Mouse (Mus musculus) heart, embryonic 12.5 days (tissue): ENCODE measurements at regions not wholly inside any gene's neighbourhood (a gene's known extent, or its start where the extent isn't known, plus 50 kb on each side); places are given as distances from the start of the nearest gene placed in this dataset.

Experiments used
- ATAC-seq: fragments of 200-750 bp; cut with Nextera tagmentation; 2 replicates; pipeline ENCODE4 v1.8.0; 2017; ENCODE audit warnings: moderate TSS enrichment, moderate library complexity; ENCODE audit not compliant: insufficient number of reproducible peaks, low FRiP score
- H3K27ac ChIP-seq: fragments of 300-500 bp; sonication (generic); 2 replicates; pipeline ENCODE4 v1.5.1; 2016; ENCODE audit warnings: mild to moderate bottlenecking, moderate library complexity; ENCODE audit not compliant: poor library complexity, severe bottlenecking
- H3K27me3 ChIP-seq: fragments of 300-500 bp; sonication (generic); replicated peaks from 2 replicates; pipeline ENCODE4 v1.6.1; 2016; ENCODE audit warnings: mild to moderate bottlenecking, moderate library complexity
- H3K36me3 ChIP-seq: fragments of 300-500 bp; sonication (generic); 2 replicates; pipeline ENCODE4 v1.6.1; 2016; ENCODE audit warnings: mild to moderate bottlenecking, moderate library complexity
- H3K4me1 ChIP-seq: fragments of 300-500 bp; sonication (generic); replicated peaks from 2 replicates; pipeline ENCODE4 v1.6.1; 2016; ENCODE audit warnings: mild to moderate bottlenecking
- H3K4me2 ChIP-seq: fragments of 300-500 bp; sonication (generic); 2 replicates; pipeline ENCODE4 v1.6.1; 2016; ENCODE audit warnings: mild to moderate bottlenecking, moderate library complexity
- H3K4me3 ChIP-seq: fragments of 300-500 bp; sonication (generic); 2 replicates; pipeline ENCODE4 v1.5.1; 2016; ENCODE audit warnings: mild to moderate bottlenecking
- H3K9ac ChIP-seq: fragments of 300-500 bp; sonication (generic); 2 replicates; pipeline ENCODE4 v1.6.1; 2016; ENCODE audit warnings: mild to moderate bottlenecking, moderate library complexity
- H3K9me3 ChIP-seq: fragments of 300-500 bp; sonication (generic); replicated peaks from 2 replicates; pipeline ENCODE4 v1.6.1; 2016; ENCODE audit warnings: mild to moderate bottlenecking, moderate library complexity
- WGBS: fragments of 180-500 bp; shearing (Covaris S2); methylation state at CpG from one replicate; pipeline ENCODE4 v1.1.7; 2016; 5-methylcytosine and 5-hydroxymethylcytosine counted together

DNA sequence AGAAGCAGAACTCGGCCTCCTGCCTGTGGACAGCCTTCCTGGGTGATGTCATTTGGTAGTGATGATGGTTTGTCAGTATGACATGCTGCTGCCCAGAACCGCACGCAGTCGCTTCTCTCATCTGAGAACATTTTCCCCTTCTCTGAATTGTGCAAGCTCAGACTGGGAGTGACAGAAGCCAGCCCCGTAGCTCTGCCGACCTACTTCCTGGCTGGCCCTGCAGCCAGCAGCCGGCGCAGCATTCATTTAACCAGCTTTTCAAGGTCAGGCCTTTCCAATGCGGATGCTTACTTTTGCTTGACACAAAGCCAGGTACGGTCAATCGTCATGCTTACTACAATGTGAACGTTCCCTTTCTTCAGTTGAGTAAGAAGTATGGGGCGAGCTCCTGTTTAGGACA, 390.5 kb downstream of the Slc4a3 start:
- Histone ChIP-seq H3K36me3 (no peaks in the 10 kb centered on the region), H3K9me3 (no peaks in the 10 kb centered on the region), H3K4me2 (no peak overlapping the region), H3K27me3 (no peaks in the 10 kb centered on the region), H3K27ac (peak overlapping the region; percentile 73), H3K4me1 (peaks cover 30% of the 10 kb centered on the region), H3K9ac (no peak overlapping the region), H3K4me3 (no peak overlapping the region)
- ATAC-seq = peak; percentile 66
- 36% methylated on average over 13 of the region's 13 CpGs for WGBS

DNA sequence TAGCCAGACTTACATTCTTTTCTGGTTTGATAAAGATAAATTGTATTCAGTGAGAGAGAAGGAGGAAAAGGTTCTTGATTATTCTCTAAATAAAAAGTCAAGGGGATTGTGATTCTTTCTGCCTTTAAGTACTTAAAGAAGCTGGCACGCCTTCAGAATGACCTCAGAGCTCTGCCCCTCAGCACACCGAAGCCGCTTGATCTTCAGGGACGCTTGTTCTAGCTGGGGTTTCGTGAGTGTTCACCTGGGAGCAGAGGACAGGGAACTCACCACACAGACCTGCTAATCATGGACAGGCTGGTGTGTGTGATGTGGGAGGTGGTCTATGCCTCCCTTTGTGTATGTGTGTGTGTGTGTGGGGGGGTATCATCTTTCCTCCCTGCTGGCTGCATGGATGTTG, 391.3 kb downstream of the Slc4a3 start:
- peaks cover 30% of the 10 kb centered on the region for H3K4me1 ChIP-seq
- no peaks in the 10 kb centered on the region for H3K27me3 ChIP-seq
- 69% methylated on average over 5 of the region's 5 CpGs for WGBS
- H3K9ac ChIP-seq = no peak overlapping the region
- H3K4me2 ChIP-seq = no peak overlapping the region
- H3K9me3 ChIP-seq = 0 out of 2 replicates have a peak, but pooled peaks cover under 1% of the 10 kb centered on the region
- no peaks in the 10 kb centered on the region for H3K36me3 ChIP-seq
- no peak for ATAC-seq
- H3K4me3 ChIP-seq = no peak overlapping the region
- H3K27ac ChIP-seq = no peak overlapping the region

DNA sequence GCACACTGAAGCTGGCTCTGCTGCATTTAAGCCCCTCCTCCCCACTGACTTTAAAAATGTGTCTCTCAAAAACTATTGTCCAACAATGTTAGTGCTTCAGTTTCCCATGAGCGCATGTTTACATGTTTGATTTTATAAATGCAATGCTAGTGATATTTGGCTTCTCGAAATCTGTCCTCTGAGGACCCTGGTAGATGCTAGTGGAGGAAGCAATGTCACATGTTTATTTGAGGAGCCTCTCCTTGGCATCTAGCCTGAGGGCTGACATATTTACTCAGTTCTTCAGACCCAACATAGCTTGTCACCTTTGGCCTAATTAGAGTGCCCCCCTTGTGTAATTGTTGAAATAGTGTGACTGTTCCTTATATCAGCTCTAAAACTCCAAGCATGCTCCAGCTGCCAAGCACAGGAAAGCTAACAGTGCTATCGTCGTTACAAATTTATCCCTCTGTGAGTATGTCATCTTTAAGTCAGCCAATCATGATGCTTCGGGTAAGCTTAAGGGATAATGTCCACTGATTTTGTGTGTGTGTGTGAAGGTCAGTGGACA, 400.3 kb downstream of the Slc4a3 start:
- H3K27ac ChIP-seq = no peak overlapping the region
- WGBS = 70% methylated on average over 5 of the region's 5 CpGs
- no peak for ATAC-seq

DNA sequence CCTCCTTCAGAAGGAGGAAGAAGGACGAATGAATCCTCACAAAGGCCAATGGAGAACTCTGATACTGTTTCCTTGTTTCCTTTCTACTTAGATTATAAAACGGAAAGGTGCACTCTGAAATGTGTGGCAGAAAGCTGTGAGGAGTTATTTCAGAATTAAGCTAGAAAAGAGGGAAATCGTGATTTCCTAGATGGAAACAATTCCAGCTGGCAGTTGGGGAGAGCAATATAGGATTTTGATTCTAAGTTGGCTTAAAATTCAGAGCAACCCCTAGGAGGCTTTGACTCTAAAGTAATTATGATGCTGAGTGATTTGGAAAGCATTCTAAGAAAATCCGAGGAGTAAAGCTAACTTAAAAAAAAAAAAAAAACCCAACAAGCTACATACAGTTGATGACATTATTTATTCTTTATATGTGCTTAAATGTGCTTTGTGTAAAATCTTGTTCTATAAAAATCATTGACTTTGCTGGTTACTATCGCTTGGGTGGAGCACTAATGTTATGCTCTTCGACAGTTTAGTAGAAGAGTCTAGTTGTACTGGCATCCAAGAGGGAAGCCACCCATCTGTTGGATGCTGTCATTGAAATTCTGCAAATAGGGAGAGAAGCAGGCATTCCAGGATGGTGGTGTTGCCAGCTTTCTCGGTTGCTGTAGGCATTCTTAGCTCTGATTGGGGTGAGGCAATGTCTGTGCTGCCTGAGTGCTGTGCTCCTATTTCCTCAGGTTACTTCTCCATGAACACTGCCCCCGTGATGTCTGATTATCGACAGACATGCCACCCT, 432.3 kb downstream of the Slc4a3 start:
- no peaks in the 10 kb centered on the region for H3K27me3 ChIP-seq
- no peaks in the 10 kb centered on the region for H3K36me3 ChIP-seq
- no peak for ATAC-seq
- no peak overlapping the region for H3K4me2 ChIP-seq
- WGBS = 77% methylated on average over 9 of the region's 9 CpGs
- no peak overlapping the region for H3K4me3 ChIP-seq
- no peak overlapping the region for H3K27ac ChIP-seq
- no peak overlapping the region for H3K9ac ChIP-seq
- H3K9me3 ChIP-seq = no peaks in the 10 kb centered on the region
- no peaks in the 10 kb centered on the region for H3K4me1 ChIP-seq

More for the DNA sequence above, 400.3 kb downstream of the Slc4a3 start:
- Histone ChIP-seq H3K9me3 (0 out of 2 replicates have a peak, but pooled peaks cover 5% of the 10 kb centered on the region), H3K9ac (no peak overlapping the region), H3K4me3 (no peak overlapping the region), H3K4me2 (no peak overlapping the region), H3K27me3 (no peaks in the 10 kb centered on the region), H3K36me3 (no peaks in the 10 kb centered on the region), H3K4me1 (no peaks in the 10 kb centered on the region)

DNA sequence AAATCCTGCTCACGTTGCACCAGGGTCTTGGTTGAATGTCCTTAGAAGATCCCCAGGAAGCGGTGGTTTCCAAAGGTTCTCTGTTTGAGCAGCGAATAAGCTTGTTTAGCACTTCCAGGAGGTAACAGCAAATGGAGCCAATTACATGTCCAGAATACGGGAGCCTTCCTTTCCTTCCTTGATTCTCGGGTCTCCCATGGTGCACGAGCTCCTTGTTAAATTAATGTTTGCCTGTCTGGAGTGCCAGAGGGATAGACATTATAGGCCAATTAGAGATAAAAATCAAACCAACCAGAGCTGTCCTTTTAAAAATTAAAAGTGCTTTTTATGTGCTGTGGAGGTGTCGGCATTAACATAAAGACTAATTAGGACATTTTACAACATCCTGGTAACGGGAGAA, 437.0 kb downstream of the Slc4a3 start:
- H3K27ac ChIP-seq = no peak overlapping the region
- H3K4me3 ChIP-seq = no peak overlapping the region
- H3K36me3 ChIP-seq = no peaks in the 10 kb centered on the region
- H3K4me2 ChIP-seq = no peak overlapping the region
- peaks cover 4% of the 10 kb centered on the region; the same call in 1 of the 2 replicates for H3K4me1 ChIP-seq
- no peak for ATAC-seq
- no peak overlapping the region for H3K9ac ChIP-seq
- WGBS = 65% methylated on average over 8 of the region's 8 CpGs
- H3K9me3 ChIP-seq = no peaks in the 10 kb centered on the region
- H3K27me3 ChIP-seq = no peaks in the 10 kb centered on the region

DNA sequence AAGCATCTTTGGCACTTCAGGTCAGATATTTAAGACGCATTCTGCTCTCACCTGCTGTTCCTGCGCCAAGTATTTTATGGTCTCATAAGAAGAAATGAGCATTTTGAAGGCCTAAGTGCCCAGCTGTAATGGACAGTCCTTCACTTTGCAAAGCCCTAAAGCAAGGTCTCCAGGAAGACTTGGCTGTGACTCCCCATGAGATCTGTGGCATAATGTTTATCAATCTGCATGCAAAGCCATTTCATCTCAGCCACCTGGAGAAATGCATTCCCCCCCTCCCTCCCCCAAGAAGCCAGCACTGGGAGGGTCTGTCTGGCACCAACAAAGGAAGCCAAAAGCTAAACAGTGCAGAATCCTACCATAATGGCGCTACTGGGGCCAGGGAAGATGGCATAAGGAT, 437.4 kb downstream of the Slc4a3 start:
- H3K36me3 ChIP-seq = no peaks in the 10 kb centered on the region
- 82% methylated on average over 3 of the region's 3 CpGs for WGBS
- peaks cover 5% of the 10 kb centered on the region; the same call in 1 of the 2 replicates for H3K4me1 ChIP-seq
- H3K9ac ChIP-seq = no peak overlapping the region
- H3K9me3 ChIP-seq = no peaks in the 10 kb centered on the region
- no peak overlapping the region for H3K4me3 ChIP-seq
- no peak overlapping the region for H3K4me2 ChIP-seq
- no peak overlapping the region for H3K27ac ChIP-seq
- no peaks in the 10 kb centered on the region for H3K27me3 ChIP-seq
- ATAC-seq = no peak

DNA sequence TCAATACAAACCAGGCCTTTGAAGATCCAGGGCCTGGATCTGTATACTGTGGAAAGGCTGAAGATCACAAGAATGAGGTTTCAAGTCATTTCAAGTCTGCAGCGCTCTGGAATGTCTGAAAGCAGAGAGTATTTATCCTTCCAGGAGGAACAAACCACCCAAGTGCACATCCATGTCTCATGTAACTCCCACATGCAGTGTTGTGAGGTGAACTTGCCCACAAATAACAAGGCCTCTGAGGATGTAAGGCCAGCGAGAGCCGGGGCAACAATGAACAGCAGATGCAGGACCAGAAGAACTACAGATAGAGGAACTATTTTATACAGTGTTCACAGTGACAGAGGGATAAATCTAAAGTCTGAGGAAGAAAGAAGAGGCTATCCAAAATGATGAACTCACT, 442.4 kb downstream of the Slc4a3 start:
- Histone ChIP-seq H3K27ac (no peak overlapping the region), H3K9ac (no peak overlapping the region), H3K27me3 (no peaks in the 10 kb centered on the region), H3K9me3 (no peaks in the 10 kb centered on the region), H3K4me1 (peaks cover 5% of the 10 kb centered on the region; the same call in 1 of the 2 replicates), H3K4me3 (no peak overlapping the region), H3K36me3 (no peaks in the 10 kb centered on the region), H3K4me2 (no peak overlapping the region)
- no peak for ATAC-seq
- 77% methylated on average over 3 of the region's 3 CpGs for WGBS

DNA sequence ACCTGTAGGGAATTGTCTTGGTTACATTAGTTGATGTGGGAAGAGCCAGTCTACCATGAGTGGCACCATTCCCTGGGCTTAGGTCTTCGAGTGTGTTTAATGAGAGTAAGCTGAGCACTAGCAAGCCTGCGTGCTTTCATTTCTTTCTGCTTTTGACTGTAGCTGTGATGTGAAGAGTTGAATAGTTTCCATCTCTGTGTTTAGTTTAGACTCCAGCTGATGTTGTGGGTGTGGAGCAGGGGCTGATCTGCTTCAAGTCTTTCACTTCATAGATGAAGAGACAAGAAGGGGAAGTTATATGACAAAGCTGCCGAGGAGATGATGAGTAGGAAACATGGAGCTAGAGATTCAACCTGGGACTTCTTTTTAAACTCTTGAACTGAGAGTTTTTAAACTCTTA, 446.0 kb downstream of the Slc4a3 start:
- 84% methylated on average over 3 of the region's 3 CpGs for WGBS
- Histone ChIP-seq H3K27ac (no peak overlapping the region), H3K4me3 (no peak overlapping the region), H3K9ac (no peak overlapping the region), H3K27me3 (no peaks in the 10 kb centered on the region), H3K9me3 (no peaks in the 10 kb centered on the region), H3K4me2 (no peak overlapping the region), H3K36me3 (no peaks in the 10 kb centered on the region), H3K4me1 (peaks cover 5% of the 10 kb centered on the region; the same call in 1 of the 2 replicates)
- ATAC-seq = no peak

DNA sequence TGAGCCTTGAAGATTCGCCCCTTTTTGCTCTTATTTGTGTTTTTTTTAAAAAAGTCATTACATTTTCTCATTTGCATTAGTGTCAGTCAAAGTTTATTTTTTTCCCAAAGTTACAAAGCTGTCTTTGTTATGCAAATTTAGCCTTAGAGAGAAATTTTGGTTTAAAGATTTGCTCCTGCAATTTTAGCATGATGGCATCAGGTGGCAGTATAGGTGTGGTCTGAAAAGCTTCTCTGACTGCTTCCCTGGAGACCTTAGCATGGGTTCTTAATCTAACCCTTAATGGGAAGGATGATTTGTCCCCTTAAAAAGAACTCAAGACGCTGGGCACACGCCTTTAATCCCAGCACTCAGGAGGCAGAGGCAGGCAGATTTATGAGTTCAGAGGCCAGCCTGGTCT, 451.2 kb downstream of the Slc4a3 start:
- H3K27ac ChIP-seq = no peak overlapping the region
- no peak for ATAC-seq
- H3K9ac ChIP-seq = no peak overlapping the region
- no peaks in the 10 kb centered on the region for H3K9me3 ChIP-seq
- no peaks in the 10 kb centered on the region for H3K36me3 ChIP-seq
- no peaks in the 10 kb centered on the region for H3K4me1 ChIP-seq
- WGBS = 65% methylated on average over 3 of the region's 3 CpGs
- no peak overlapping the region for H3K4me3 ChIP-seq
- no peak overlapping the region for H3K4me2 ChIP-seq
- H3K27me3 ChIP-seq = no peaks in the 10 kb centered on the region

DNA sequence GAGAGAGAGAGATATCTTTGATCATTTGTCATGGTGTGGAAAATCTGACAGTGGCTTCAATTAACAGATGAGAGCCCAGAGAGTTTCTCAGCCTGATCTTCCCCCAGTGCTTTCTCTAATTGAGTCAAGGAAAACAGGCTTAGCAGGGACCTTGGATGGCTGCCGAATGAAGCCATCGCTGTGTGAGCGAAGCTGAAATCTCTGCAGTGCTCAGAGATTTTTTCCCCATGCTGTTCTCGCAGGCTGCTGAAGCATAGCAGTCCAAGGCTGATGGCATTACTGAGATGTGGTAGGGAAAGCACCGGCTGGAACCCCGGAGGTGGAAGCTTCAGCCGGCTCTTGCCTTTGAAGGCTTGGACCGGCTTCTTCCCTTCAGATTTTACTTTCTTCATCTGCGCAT, 455.1 kb downstream of the Slc4a3 start:
- ATAC-seq = no peak
- no peaks in the 10 kb centered on the region for H3K4me1 ChIP-seq
- H3K27ac ChIP-seq = no peak overlapping the region
- no peaks in the 10 kb centered on the region for H3K36me3 ChIP-seq
- no peak overlapping the region for H3K4me3 ChIP-seq
- H3K4me2 ChIP-seq = no peak overlapping the region
- WGBS = 82% methylated on average over 9 of the region's 9 CpGs
- H3K27me3 ChIP-seq = no peaks in the 10 kb centered on the region
- H3K9ac ChIP-seq = no peak overlapping the region
- peaks cover 6% of the 10 kb centered on the region for H3K9me3 ChIP-seq

DNA sequence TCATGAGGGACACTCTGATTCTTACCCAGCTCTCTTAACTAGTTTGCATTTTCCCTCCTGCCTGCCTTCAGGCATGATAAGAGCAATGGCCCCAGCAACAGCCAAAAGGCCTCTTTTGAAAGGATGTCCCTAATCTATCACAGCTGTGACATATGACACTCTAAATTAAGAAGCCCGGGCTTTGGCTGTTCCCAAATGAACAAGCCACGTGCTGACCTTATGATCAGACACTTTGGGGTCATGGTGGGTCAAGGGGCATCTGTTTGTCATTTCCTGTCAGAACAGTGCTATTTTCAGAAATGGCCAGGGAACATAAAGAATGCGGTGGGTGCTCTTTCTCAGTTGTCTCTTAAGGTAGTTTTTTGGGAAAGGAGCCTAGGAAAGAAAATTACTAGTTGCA, 463.5 kb downstream of the Slc4a3 start:
- Histone ChIP-seq H3K27me3 (no peaks in the 10 kb centered on the region), H3K9ac (no peak overlapping the region), H3K4me3 (no peak overlapping the region), H3K27ac (no peak overlapping the region), H3K4me2 (no peak overlapping the region), H3K9me3 (peaks cover 8% of the 10 kb centered on the region), H3K4me1 (peaks cover 23% of the 10 kb centered on the region), H3K36me3 (no peaks in the 10 kb centered on the region)
- whole genome bisulfite sequencing = 1% methylated on average over 3 of the region's 3 CpGs
- no peak for ATAC-seq
